Mouse (Mus musculus): ENCODE results near the gene 2610318N02Rik. TPM values are rescaled to one million over a fixed set of nuclear protein-coding genes. Genes with fewer than 3 reads are reported as not detected.

Gene 2610318N02Rik
- total and polyA plus RNA-seq, 2 experiments from 2014 or later = 4.5 to 5.3 TPM

GRCm38 (mm10) chr16:17102630-17103220 lies 22.2 kb downstream of the 2610318N02Rik start:
- H3K9me3 ChIP-seq (ENCODE audit: low read length) = no peaks in the 10 kb centered on the region
- no peak for ATAC-seq (ENCODE audit: low FRiP score)
- no peak overlapping the region for H3K27ac ChIP-seq (ENCODE audit: low read depth, low read length)
- no peak for TF ChIP-seq CTCF (IDR thresholded peaks at IDR 0.05)
- H3K4me2 ChIP-seq (ENCODE audit: low read depth, low read length, poor library complexity, severe bottlenecking) = no peak overlapping the region
- no peaks in the 10 kb centered on the region for H3K4me1 ChIP-seq (ENCODE audit: insufficient read depth, low read length)
- no peak overlapping the region for H3K4me3 ChIP-seq (ENCODE audit: low read depth, low read length)
- H3K27me3 ChIP-seq (ENCODE audit: insufficient read depth, low read length) = no peaks in the 10 kb centered on the region
- 63% methylated on average over 7 of the region's 7 CpGs for WGBS
- peaks cover 30% of the 10 kb centered on the region for H3K36me3 ChIP-seq (ENCODE audit: insufficient read depth, low read length)
- DNase-seq (ENCODE audit: low spot score) = peak; percentile 52
- no peak overlapping the region for H3K9ac ChIP-seq (replicated peaks; ENCODE audit: low read length, poor library complexity, severe bottlenecking)

GRCm38 (mm10) chr16:17096938-17097337 lies 28.0 kb downstream of the 2610318N02Rik start:
- H3K4me2 ChIP-seq (ENCODE audit: low read depth, low read length, poor library complexity, severe bottlenecking) = no peak overlapping the region
- DNase-seq (ENCODE audit: low spot score) = no peak
- no peak overlapping the region for H3K9ac ChIP-seq (replicated peaks; ENCODE audit: low read length, poor library complexity, severe bottlenecking)
- TF ChIP-seq CTCF (IDR thresholded peaks at IDR 0.05) = no peak
- WGBS = 96% methylated on average over 3 of the region's 3 CpGs
- ATAC-seq (ENCODE audit: low FRiP score) = no peak
- H3K27me3 ChIP-seq (ENCODE audit: insufficient read depth, low read length) = no peaks in the 10 kb centered on the region
- no peaks in the 10 kb centered on the region for H3K9me3 ChIP-seq (ENCODE audit: low read length)
- H3K4me1 ChIP-seq (ENCODE audit: insufficient read depth, low read length) = no peaks in the 10 kb centered on the region
- H3K27ac ChIP-seq (ENCODE audit: low read depth, low read length) = no peak overlapping the region
- no peak overlapping the region for H3K4me3 ChIP-seq (ENCODE audit: low read depth, low read length)
- peaks cover 52% of the 10 kb centered on the region for H3K36me3 ChIP-seq (ENCODE audit: insufficient read depth, low read length)

GRCm38 (mm10) chr16:17088346-17088745 lies 36.6 kb downstream of the 2610318N02Rik start:
- Histone ChIP-seq H3K9ac (replicated peaks; ENCODE audit: low read length, poor library complexity, severe bottlenecking) (no peak overlapping the region), H3K9me3 (ENCODE audit: low read length) (no peaks in the 10 kb centered on the region), H3K4me2 (ENCODE audit: low read depth, low read length, poor library complexity, severe bottlenecking) (no peak overlapping the region), H3K27ac (ENCODE audit: low read depth, low read length) (no peak overlapping the region; the same call in 1 of the 2 replicates), H3K4me3 (ENCODE audit: low read depth, low read length) (no peak overlapping the region), H3K36me3 (ENCODE audit: insufficient read depth, low read length) (peaks cover 71% of the 10 kb centered on the region), H3K27me3 (ENCODE audit: insufficient read depth, low read length) (no peaks in the 10 kb centered on the region), H3K4me1 (ENCODE audit: insufficient read depth, low read length) (no peaks in the 10 kb centered on the region)
- peak; percentile 60 for TF ChIP-seq CTCF (IDR thresholded peaks at IDR 0.05)
- WGBS = 69% methylated on average over 3 of the region's 3 CpGs
- DNase-seq (ENCODE audit: low spot score) (peak; percentile 53), ATAC-seq (ENCODE audit: low FRiP score) (0 out of 2 replicates have a peak, but pooled peaks have one; percentile 21)

GRCm38 (mm10) chr16:17086669-17087193 lies 38.2 kb downstream of the 2610318N02Rik start:
- no peak overlapping the region for H3K9ac ChIP-seq (replicated peaks; ENCODE audit: low read length, poor library complexity, severe bottlenecking)
- TF ChIP-seq CTCF (IDR thresholded peaks at IDR 0.05) = no peak
- 75% methylated on average over 13 of the region's 13 CpGs for WGBS
- ATAC-seq (ENCODE audit: low FRiP score) (no peak), DNase-seq (ENCODE audit: low spot score) (no peak)
- H3K36me3 ChIP-seq (ENCODE audit: insufficient read depth, low read length) = peaks cover 72% of the 10 kb centered on the region
- no peak overlapping the region for H3K4me2 ChIP-seq (ENCODE audit: low read depth, low read length, poor library complexity, severe bottlenecking)
- H3K27ac ChIP-seq (ENCODE audit: low read depth, low read length) = no peak overlapping the region
- no peaks in the 10 kb centered on the region for H3K4me1 ChIP-seq (ENCODE audit: insufficient read depth, low read length)
- no peak overlapping the region for H3K4me3 ChIP-seq (ENCODE audit: low read depth, low read length)
- no peaks in the 10 kb centered on the region for H3K9me3 ChIP-seq (ENCODE audit: low read length)
- no peaks in the 10 kb centered on the region for H3K27me3 ChIP-seq (ENCODE audit: insufficient read depth, low read length)

- Histone ChIP-seq H3K9ac (replicated peaks; ENCODE audit: low read length, poor library complexity, severe bottlenecking) (no peak overlapping the region), H3K27ac (ENCODE audit: low read depth, low read length) (no peak overlapping the region), H3K4me3 (ENCODE audit: low read depth, low read length) (no peak overlapping the region), H3K9me3 (ENCODE audit: low read length) (no peaks in the 10 kb centered on the region), H3K4me1 (ENCODE audit: insufficient read depth, low read length) (no peaks in the 10 kb centered on the region), H3K27me3 (ENCODE audit: insufficient read depth, low read length) (no peaks in the 10 kb centered on the region), H3K4me2 (ENCODE audit: low read depth, low read length, poor library complexity, severe bottlenecking) (no peak overlapping the region), H3K36me3 (ENCODE audit: insufficient read depth, low read length) (peaks cover 74% of the 10 kb centered on the region)
- no peak for TF ChIP-seq CTCF (IDR thresholded peaks at IDR 0.05)
- no peak for ATAC-seq (ENCODE audit: low FRiP score)
- no peak for DNase-seq (ENCODE audit: low spot score)
- WGBS = 92% methylated on average over 3 of the region's 3 CpGs
Observed at GRCm38 (mm10) chr16:17086241-17086640, 38.7 kb downstream of the 2610318N02Rik start.

- no peak overlapping the region for H3K4me2 ChIP-seq (ENCODE audit: low read depth, low read length, poor library complexity, severe bottlenecking)
- no peak overlapping the region for H3K27ac ChIP-seq (ENCODE audit: low read depth, low read length)
- WGBS = 91% methylated on average over 4 of the region's 4 CpGs
Observed at GRCm38 (mm10) chr16:17085636-17086035, 39.3 kb downstream of the 2610318N02Rik start.

More at GRCm38 (mm10) chr16:17085636-17086035, 39.3 kb downstream of the 2610318N02Rik start:
- Histone ChIP-seq H3K4me3 (ENCODE audit: low read depth, low read length) (no peak overlapping the region), H3K9ac (replicated peaks; ENCODE audit: low read length, poor library complexity, severe bottlenecking) (no peak overlapping the region), H3K4me1 (ENCODE audit: insufficient read depth, low read length) (no peaks in the 10 kb centered on the region), H3K9me3 (ENCODE audit: low read length) (no peaks in the 10 kb centered on the region), H3K36me3 (ENCODE audit: insufficient read depth, low read length) (peaks cover 72% of the 10 kb centered on the region), H3K27me3 (ENCODE audit: insufficient read depth, low read length) (no peaks in the 10 kb centered on the region)
- no peak for DNase-seq (ENCODE audit: low spot score)
- no peak for ATAC-seq (ENCODE audit: low FRiP score)
- no peak for TF ChIP-seq CTCF (IDR thresholded peaks at IDR 0.05)
